Mouse (Mus musculus) CD4-positive naive resting alpha-beta T cell, adult 76 days (primary cell): Measurements from ENCODE around the gene Slc17a3. TPM values are rescaled to one million over a fixed set of nuclear protein-coding genes. Genes with fewer than 3 reads are reported as not detected.

Experiments
- total RNA-seq: library from RNA; stranded (reverse); gene quantifications from one replicate; pipeline ENCODE4 v1.2.4, GENCODE M21; 2023

The Slc17a3 gene
- not detected for total RNA-seq

DNA sequence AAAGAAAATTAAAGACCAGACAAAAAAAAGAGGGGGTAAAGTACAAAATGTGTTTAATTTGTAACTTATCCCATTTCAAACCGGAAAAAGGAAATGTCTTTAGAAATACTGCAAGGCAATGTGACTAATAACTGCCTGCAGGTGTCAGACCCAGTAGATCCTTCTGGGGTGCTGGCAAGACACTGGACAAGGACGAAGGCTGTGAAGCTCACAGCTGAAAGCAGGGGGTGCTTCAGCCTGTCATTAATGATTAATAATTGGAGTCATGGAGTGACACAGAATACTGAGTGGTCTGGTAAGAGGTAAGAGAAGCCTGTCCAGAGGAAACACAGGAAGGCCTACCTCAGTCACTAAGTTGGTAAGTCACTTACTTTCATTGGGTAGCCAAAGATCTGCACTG lies at the start of gene Slc17a3:
Gene Slc17a3 (plus strand): TSS at position 127 of the 400 bp plus-strand sequence.

DNA sequence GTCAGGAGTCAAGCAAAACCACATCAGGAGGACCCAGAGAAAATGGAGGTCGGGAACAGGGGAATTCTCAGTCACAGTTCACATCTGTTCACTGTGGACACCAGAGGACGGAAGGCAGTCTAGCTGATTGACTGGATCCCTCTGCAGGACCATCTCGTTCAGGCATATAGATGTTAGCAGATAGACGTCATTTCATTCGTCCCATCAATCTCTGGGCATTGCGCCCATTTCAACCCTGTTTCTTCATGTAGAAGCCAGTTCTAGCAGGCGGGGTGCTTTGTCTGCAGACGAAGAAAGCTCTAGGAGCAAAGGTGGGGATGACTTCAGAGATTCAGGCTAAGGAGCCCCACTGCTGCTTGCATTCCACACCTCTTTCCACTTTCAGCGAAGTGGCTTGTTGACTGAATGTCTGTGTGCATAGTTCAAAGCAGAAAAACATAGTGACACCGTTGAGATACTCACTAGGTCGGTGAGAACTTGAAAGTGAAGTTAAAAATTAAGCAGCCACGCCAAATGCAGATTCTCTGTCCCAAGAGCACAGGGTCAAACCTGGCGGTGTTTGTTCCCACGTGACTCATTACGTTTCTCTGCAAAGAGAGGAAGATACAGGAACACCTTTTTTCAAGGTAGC lies 32.7 kb upstream of the Slc17a3 start, which contains the start of gene Slc17a2:
Gene Slc17a2 (plus strand): TSS at position 572 of the 631 bp plus-strand sequence.

DNA sequence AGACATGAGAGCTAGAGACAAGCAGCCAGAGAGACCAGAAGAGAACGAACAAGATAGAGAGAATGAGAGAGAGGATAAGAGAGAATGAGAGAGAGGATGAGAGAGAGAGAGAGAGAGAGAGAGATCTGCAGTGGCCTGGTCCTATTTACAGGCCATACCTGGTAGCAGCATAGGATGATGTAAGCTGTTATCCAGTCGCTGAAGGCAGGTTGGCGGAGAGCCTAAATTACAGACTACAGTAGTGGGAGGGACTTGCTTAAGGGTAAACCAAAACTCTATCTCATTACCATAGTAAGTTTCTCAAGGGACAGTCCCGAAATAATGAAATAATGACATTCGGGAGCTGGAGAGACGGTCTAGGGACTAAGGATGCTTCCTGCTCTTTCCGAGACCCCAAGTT lies 28.2 kb downstream of the Slc17a3 start, which contains the start of gene Slc17a1:
Gene Slc17a1 (plus strand): TSS at position 346 of the 400 bp plus-strand sequence.

Other genes starting within 250 kb of the Slc17a3 start
- 8.4 TPM for gene Hist1h2be, start 218.3 kb upstream of the Slc17a3 start, total RNA-seq
- gene Hist1h1e, start 216.9 kb upstream of the Slc17a3 start, total RNA-seq = 82.2 TPM
- 3.4 TPM for gene Hist1h2ac, start 155.5 kb upstream of the Slc17a3 start, total RNA-seq
- gene Hist1h2bc, start 155.2 kb upstream of the Slc17a3 start, total RNA-seq = 5.1 TPM
- not detected for gene Hist1h1t, start 143.6 kb upstream of the Slc17a3 start, total RNA-seq
- gene Hist1h4c, start 141.0 kb upstream of the Slc17a3 start, total RNA-seq = 75.4 TPM
- gene Hfe, start 128.6 kb upstream of the Slc17a3 start, total RNA-seq = 1.5 TPM
- gene Hist1h1c, start 100.6 kb upstream of the Slc17a3 start, total RNA-seq = 504 TPM
- 5.8 TPM for gene Hist1h3c, start 93.8 kb upstream of the Slc17a3 start, total RNA-seq
- 23.9 TPM for gene Hist1h2bb, start 92.7 kb upstream of the Slc17a3 start, total RNA-seq
- 30.2 TPM for gene Hist1h2ab, start 88.3 kb upstream of the Slc17a3 start, total RNA-seq
- 33.8 TPM for gene Hist1h3b, start 87.2 kb upstream of the Slc17a3 start, total RNA-seq
- gene Hist1h4b, start 82.4 kb upstream of the Slc17a3 start, total RNA-seq = 27.7 TPM
- gene Hist1h4a, start 78.2 kb upstream of the Slc17a3 start, total RNA-seq = 63.7 TPM
- gene Hist1h3a, start 77.0 kb upstream of the Slc17a3 start, total RNA-seq = 96.6 TPM
- gene Hist1h1a, start 75.8 kb upstream of the Slc17a3 start, total RNA-seq = 18.2 TPM
- not detected for gene Trim38, start 69.5 kb upstream of the Slc17a3 start, total RNA-seq
- not detected for gene Slc17a2, start 32.4 kb upstream of the Slc17a3 start, total RNA-seq
- not detected for gene Slc17a1, start 28.3 kb downstream of the Slc17a3 start, total RNA-seq
- gene Slc17a4, start 75.6 kb downstream of the Slc17a3 start, total RNA-seq = not detected
- gene Hist1h2ba, start 94.7 kb downstream of the Slc17a3 start, total RNA-seq = not detected
- not detected for gene Hist1h2aa, start 95.0 kb downstream of the Slc17a3 start, total RNA-seq
- not detected for gene Scgn, start 151.8 kb downstream of the Slc17a3 start, total RNA-seq